Mouse (Mus musculus) spleen, adult 12 weeks (tissue): ENCODE measurements around the gene Plcb2.

ENCODE experiments used
- DNase-seq: peaks from one replicate; pipeline ENCODE4 v3.0.0; 2022; ENCODE audit warnings: low spot score

The Plcb2 gene

GRCm38 (mm10) chr2:118750476-118750875 is 22.2 kb upstream of the Plcb2 start:
- no peak for DNase-seq

GRCm38 (mm10) chr2:118749341-118749884 is 21.2 kb upstream of the Plcb2 start:
- DNase-seq = no peak

DNA sequence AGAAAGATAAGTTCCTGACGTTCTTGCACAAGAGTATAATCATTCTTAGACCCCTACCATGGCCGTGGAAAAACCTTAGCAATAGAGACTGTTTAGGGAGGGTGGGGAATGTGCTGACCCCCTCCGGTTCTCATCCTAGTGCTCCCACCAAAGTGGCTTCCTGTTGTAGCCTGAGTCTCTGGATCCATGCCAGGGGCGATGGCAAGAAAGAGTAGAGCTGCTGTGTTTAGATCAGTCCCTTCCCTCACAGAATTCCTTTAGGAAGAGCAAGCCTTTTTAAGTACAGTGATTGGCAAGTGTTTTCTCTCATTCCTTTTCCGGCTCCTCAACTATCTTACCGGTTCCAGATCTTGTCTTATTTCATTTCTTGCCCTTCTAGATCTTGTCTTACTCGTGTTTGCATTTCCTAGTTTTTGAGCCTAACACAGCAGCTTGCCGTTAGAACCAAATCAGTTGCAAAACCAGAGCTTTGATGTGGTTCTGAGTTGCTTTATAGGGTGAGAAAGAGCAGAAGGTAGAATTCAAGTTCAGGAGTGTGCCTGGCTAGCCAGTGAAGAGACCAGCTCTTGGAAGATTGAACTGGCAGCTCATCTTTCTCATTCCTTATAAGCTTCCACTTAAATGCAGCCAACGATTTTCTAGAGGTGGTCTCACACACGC is 19.2 kb upstream of the Plcb2 start:
- DNase-seq = no peak

- DNase-seq = no peak
Measured at GRCm38 (mm10) chr2:118745915-118746901, 18.0 kb upstream of the Plcb2 start.

DNA sequence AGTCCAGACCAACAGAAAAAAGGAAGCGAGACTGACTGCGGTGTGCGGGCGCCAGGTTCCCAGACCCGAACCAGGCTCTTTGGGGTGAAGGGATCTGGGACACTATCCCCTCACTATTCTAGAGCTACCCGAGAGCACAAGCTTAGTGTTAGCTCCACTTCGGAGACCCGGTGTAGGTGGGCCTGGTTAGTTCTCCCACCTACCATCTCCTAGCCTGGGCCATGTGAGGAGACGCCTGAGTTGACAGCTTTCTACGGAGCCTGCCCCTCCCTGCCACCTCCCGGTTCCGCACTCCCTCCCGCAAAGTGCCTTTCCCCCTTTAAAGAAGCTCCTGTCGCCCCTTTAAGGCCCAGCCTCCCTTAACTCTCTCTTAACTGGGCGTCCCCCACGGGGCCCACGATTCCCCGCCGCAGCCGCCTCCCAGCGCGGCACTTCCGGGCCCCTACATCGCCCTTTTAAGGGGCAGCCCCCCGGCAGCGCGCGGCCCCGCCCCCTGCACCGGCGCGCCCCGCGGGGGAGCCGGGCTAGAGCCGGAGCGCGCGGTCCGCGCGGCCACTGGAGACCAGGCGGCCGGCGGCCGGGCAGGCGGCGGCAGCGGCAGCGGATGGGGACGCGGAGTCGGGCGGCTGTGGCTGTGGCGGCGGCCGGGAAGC is 17.1 kb upstream of the Plcb2 start, which contains the start of gene Inafm2:
TSS of gene Inafm2 (plus strand) at position 527 of the 653 bp plus-strand sequence.
- peak; percentile 77 for DNase-seq

GRCm38 (mm10) chr2:118744621-118745020 is 16.4 kb upstream of the Plcb2 start:
- DNase-seq = no peak

GRCm38 (mm10) chr2:118743261-118743943 is 15.2 kb upstream of the Plcb2 start:
- no peak for DNase-seq

GRCm38 (mm10) chr2:118741183-118741582 is 12.9 kb upstream of the Plcb2 start:
- no peak for DNase-seq

DNA sequence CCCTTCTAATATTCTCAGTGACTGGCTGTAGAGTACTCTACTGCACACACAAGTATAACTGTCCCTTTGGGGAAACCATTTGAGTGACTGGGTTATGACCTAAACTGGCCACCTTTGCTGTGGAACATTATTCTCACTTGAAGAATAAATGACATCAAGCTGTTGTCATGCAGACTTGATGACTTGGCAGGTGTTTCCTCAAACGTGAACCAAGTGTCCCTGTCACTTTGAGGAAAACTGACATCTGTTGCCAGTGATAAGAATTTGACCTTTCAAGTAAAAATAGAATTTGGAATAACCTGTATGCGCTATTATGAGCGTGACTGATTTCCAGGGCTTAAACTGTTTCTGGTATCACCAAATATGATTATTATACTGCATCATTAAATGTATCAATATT is 12.1 kb upstream of the Plcb2 start:
- DNase-seq = no peak

GRCm38 (mm10) chr2:118733341-118733740 is 5.1 kb upstream of the Plcb2 start:
- no peak for DNase-seq

GRCm38 (mm10) chr2:118731981-118732380 is 3.7 kb upstream of the Plcb2 start:
- DNase-seq = no peak

GRCm38 (mm10) chr2:118730622-118730915 is 2.3 kb upstream of the Plcb2 start:
- DNase-seq = no peak

GRCm38 (mm10) chr2:118729816-118730621 is 1.8 kb upstream of the Plcb2 start:
- no peak for DNase-seq

- DNase-seq = no peak
Measured at GRCm38 (mm10) chr2:118729194-118729593, 956 bp upstream of the Plcb2 start.

- DNase-seq = no peak
Measured at GRCm38 (mm10) chr2:118727911-118728310, 327 bp downstream of the Plcb2 start.

GRCm38 (mm10) chr2:118726873-118727272 is 1.4 kb downstream of the Plcb2 start:
- DNase-seq = no peak

DNA sequence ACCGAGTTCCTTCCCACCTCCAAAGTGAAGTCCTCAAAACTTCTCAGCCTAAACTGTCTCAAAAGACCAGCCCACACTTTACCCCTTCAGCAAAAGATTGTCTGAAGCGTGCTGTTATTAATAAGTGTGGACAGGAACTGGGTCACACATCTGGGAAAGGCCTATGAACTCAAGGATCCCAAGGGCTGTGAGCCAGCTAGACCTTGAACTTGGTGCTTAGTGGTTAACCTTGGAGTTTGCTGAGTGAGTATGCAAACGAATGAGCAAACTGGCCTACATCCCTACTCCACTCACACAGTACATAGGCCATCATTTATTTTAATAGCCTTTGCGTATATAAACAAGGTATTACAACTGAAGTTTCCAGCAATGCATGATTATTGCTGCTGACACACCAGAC is 2.7 kb downstream of the Plcb2 start:
- no peak for DNase-seq

DNA sequence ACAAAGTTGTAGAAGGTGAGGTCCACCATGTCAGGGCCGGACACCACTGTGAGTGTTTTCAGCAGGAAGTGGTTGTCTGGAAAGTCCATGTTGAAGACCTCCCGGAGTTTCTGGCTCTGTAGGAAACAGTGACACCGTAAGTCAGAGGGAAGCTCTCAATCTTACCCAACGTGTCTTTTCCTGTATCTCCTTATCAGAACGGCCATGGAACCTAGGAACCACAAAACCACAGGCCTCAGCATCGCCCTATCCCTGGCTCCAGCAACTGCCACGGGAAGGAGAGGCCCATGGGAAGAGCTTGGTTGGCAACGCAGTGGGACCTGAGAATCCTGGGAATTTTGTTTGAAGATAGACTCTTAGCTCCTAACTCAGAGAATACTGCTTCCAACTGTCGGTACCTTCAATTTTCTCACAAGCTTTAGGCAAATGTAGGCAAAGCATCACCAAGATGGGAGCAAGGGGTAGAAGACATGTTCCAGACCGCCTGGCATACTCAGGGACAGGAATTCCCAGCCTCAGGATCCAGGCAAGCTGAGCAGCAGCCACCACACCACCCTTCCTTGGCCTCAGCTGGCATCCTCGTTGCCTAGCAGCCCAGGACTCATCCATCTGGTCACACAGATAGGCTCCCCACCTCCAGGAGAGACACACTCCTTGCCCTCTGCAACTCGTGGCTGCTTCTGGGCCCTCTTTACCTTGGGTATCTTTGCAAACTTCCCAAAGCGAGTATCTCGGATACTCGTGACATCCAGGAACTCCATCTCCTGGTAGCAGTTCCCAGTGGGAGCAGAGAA is 4.3 kb downstream of the Plcb2 start:
- DNase-seq = no peak

- no peak for DNase-seq
Measured at GRCm38 (mm10) chr2:118716677-118717076, 11.6 kb downstream of the Plcb2 start.

GRCm38 (mm10) chr2:118714230-118714629 is 14.0 kb downstream of the Plcb2 start:
- DNase-seq = no peak
